Mouse (Mus musculus): ENCODE results near the gene Tmem51. TPM values are rescaled to one million over a fixed set of nuclear protein-coding genes. Genes with fewer than 3 reads are reported as not detected.

The Tmem51 gene
- polyA plus RNA-seq, 1 experiment from 2014 or later, result 9.2 TPM

GRCm38 (mm10) chr4:142064582-142065228, 19.4 kb downstream of the Tmem51 start:
- whole genome bisulfite sequencing, result 90% methylated on average over 11 of the region's 11 CpGs
- Histone ChIP-seq H3K9me3 (no peaks in the 10 kb centered on the region), H3K4me3 (no peak overlapping the region), H3K27ac (no peak overlapping the region), H3K36me3 (no peaks in the 10 kb centered on the region), H3K4me1 (replicated peaks) (peaks cover 60% of the 10 kb centered on the region), H3K27me3 (ENCODE audit: insufficient read depth, poor library complexity, severe bottlenecking) (peaks cover 42% of the 10 kb centered on the region)
- DNase-seq (ENCODE audit: low spot score), result no peak

GRCm38 (mm10) chr4:142063057-142063534, 21.0 kb downstream of the Tmem51 start:
- no peaks in the 10 kb centered on the region for H3K9me3 ChIP-seq
- no peak overlapping the region for H3K4me3 ChIP-seq
- H3K27me3 ChIP-seq (ENCODE audit: insufficient read depth, poor library complexity, severe bottlenecking), result peaks cover 26% of the 10 kb centered on the region; the same call in 1 of the 2 replicates
- no peak for DNase-seq (ENCODE audit: low spot score)
- H3K27ac ChIP-seq, result no peak overlapping the region
- no peaks in the 10 kb centered on the region for H3K36me3 ChIP-seq
- peaks cover 50% of the 10 kb centered on the region for H3K4me1 ChIP-seq (replicated peaks)
- WGBS, result 87% methylated on average over 8 of the region's 8 CpGs

GRCm38 (mm10) chr4:142061485-142062240, 22.4 kb downstream of the Tmem51 start:
- peak overlapping the region; percentile 14; the same call in 1 of the 2 replicates for H3K27ac ChIP-seq
- WGBS, result 73% methylated on average over 23 of the region's 23 CpGs
- no peaks in the 10 kb centered on the region for H3K9me3 ChIP-seq
- peaks cover 13% of the 10 kb centered on the region; the same call in 1 of the 2 replicates for H3K27me3 ChIP-seq (ENCODE audit: insufficient read depth, poor library complexity, severe bottlenecking)
- no peak for DNase-seq (ENCODE audit: low spot score)
- H3K4me3 ChIP-seq, result no peak overlapping the region
- no peaks in the 10 kb centered on the region for H3K36me3 ChIP-seq
- peaks cover 47% of the 10 kb centered on the region for H3K4me1 ChIP-seq (replicated peaks)

DNA sequence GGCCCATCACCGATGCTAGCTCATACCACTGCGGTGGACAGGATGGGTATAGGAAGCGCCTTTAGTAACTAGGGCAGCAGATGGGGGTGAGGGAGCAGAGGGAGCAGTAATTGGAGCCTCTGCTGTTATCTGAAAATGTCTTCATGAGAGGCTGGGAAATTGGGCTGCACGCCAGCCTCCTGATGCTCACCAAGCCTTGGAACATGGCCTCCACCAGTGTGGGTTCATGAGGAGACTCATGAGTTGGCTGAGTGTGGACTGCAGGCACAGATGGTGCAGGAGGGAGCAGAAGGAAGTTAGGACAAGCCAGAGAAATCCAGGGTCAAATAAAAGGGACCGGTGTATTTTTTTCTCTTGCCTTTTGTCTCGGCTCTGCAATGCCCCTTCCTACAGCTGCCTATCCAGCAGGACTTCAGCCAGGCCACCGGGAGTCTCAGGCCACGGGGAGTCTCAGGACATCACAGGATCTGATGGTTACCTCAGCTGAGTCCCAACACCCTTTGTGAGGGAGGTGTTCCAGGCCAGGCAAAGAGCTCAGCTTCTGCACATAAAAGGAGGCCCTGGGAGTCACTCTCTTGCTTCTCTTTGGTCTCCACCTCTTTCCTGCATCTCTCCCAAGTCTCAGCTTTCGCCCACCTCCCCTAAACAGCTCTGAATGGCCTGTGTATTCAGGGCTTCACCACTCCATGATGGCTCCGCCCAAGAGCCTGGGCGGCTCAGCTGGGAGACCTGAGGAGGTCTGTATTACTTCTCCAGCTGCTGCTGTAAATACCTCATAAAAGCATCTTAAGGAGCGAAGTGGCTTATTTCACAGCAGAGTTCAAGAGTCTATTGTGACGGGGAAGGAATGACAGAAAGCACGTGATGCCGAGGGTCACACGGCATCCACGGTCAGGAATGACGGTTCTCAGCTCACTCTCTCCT, 23.4 kb downstream of the Tmem51 start:
- no peak for DNase-seq (ENCODE audit: low spot score)
- H3K4me1 ChIP-seq (replicated peaks), result peaks cover 40% of the 10 kb centered on the region
- 62% methylated on average over 18 of the region's 18 CpGs for whole genome bisulfite sequencing
- H3K27me3 ChIP-seq (ENCODE audit: insufficient read depth, poor library complexity, severe bottlenecking), result peaks cover 6% of the 10 kb centered on the region; the same call in 1 of the 2 replicates
- H3K9me3 ChIP-seq, result no peaks in the 10 kb centered on the region
- H3K27ac ChIP-seq, result peak overlapping the region; percentile 40
- no peak overlapping the region for H3K4me3 ChIP-seq
- no peaks in the 10 kb centered on the region for H3K36me3 ChIP-seq

GRCm38 (mm10) chr4:142059841-142060193, 24.3 kb downstream of the Tmem51 start:
- no peak overlapping the region for H3K27ac ChIP-seq
- H3K9me3 ChIP-seq, result no peaks in the 10 kb centered on the region
- no peaks in the 10 kb centered on the region for H3K36me3 ChIP-seq
- no peak overlapping the region for H3K4me3 ChIP-seq
- no peak for DNase-seq (ENCODE audit: low spot score)
- 92% methylated on average over 8 of the region's 8 CpGs for WGBS
- peaks cover 36% of the 10 kb centered on the region for H3K4me1 ChIP-seq (replicated peaks)
- H3K27me3 ChIP-seq (ENCODE audit: insufficient read depth, poor library complexity, severe bottlenecking), result peaks cover 6% of the 10 kb centered on the region; the same call in 1 of the 2 replicates

DNA sequence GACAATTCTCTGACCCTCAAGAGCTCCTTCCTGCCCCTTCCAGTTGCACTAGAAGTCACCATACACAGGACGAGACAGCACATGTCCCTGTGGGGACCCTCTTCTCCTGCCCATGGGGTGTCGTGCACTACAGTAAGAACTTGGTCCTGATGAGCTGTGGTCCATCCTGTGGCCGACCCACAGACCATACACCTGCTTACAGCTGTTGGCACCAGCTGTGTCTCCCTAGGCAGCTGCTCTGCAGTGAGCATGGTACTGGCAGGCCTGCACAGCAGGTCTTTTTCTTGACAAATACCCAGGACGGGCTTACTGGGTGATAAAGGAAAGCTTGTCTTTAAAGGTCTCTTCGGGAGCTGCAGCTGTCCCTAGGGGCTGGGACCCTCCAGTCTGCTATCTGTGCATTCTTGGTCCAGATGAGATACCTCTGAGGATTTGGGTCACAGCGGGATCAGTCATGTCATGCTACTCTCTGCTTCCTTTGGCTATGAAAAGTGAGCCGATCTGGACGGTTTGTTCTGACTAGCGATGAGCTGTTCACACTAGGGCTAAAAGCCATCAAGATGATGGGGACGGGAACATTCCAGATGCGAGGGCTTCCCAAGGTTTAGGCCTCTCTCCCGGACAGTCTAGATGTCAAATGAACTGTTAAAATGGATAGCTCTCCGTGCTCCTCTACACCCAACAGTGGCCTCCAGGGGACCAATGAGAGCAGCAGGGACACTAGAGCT, 24.8 kb downstream of the Tmem51 start:
- no peak for DNase-seq (ENCODE audit: low spot score)
- H3K27ac ChIP-seq, result no peak overlapping the region
- 0 out of 2 replicates have a peak, but pooled peaks cover 2% of the 10 kb centered on the region for H3K27me3 ChIP-seq (ENCODE audit: insufficient read depth, poor library complexity, severe bottlenecking)
- 83% methylated on average over 13 of the region's 13 CpGs for WGBS
- no peaks in the 10 kb centered on the region for H3K36me3 ChIP-seq
- H3K4me3 ChIP-seq, result no peak overlapping the region
- H3K9me3 ChIP-seq, result no peaks in the 10 kb centered on the region
- peaks cover 36% of the 10 kb centered on the region for H3K4me1 ChIP-seq (replicated peaks)

DNA sequence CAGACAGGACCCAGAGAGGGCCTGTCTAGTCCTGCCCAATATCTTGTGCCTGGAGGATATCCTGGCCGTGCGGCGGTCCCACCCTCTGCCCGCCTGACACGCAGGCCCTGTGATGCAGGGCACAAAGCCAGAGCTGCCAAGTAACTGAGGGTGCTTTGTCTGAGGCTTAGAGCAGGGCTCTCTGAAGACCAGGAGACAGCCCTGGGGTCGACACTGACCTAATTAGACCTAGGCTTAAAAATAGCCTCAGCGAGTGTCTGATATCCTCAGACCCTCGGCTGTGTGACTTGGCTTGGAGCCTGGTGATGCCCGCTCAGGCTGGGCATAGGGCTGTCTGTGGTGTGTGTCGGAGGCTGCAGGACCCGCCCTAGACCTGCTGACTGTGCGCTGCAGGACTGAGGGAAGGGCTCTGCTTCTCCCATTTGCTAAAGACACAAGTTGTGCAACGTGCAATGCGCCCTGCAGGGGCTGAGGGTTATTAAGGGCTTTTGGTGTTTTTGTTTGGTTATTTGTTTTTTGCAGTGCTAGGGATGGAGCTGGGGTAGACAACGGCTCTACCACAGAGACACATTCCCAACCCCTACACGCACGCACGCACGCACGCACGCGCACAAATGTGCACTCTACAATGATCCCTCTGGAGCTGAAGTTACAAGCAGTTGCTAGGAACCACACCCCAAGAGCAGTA, 26.4 kb downstream of the Tmem51 start:
- H3K27ac ChIP-seq, result no peak overlapping the region
- H3K9me3 ChIP-seq, result no peaks in the 10 kb centered on the region
- WGBS, result 85% methylated on average over 22 of the region's 22 CpGs
- no peaks in the 10 kb centered on the region for H3K36me3 ChIP-seq
- no peak for DNase-seq (ENCODE audit: low spot score)
- H3K27me3 ChIP-seq (ENCODE audit: insufficient read depth, poor library complexity, severe bottlenecking), result 0 out of 2 replicates have a peak, but pooled peaks cover 2% of the 10 kb centered on the region
- H3K4me1 ChIP-seq (replicated peaks), result peaks cover 46% of the 10 kb centered on the region
- H3K4me3 ChIP-seq, result no peak overlapping the region

DNA sequence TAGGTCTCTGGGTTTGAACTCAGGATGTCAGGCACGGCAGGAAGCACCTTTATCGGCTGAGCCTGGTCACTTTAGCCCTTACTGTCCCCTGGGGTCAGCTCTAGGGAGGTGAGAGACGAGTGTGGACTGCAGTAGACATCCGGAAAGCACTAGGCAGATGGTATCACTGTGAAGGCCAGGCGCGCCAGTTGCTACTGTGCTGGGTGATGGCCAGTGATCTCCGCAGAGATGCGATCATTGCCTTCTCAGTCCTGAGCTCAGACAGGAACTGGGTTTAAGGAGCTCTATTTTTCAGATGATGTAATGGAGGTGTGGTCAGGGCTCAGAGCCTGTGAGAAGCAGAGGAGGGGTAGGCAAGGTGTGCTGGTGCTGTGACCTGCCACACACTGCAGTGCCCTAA, 28.5 kb downstream of the Tmem51 start:
- Histone ChIP-seq H3K4me3 (no peak overlapping the region), H3K27ac (no peak overlapping the region), H3K36me3 (no peaks in the 10 kb centered on the region), H3K9me3 (no peaks in the 10 kb centered on the region), H3K27me3 (ENCODE audit: insufficient read depth, poor library complexity, severe bottlenecking) (0 out of 2 replicates have a peak, but pooled peaks cover 2% of the 10 kb centered on the region), H3K4me1 (replicated peaks) (peaks cover 35% of the 10 kb centered on the region)
- 89% methylated on average over 8 of the region's 8 CpGs for WGBS
- no peak for DNase-seq (ENCODE audit: low spot score)

DNA sequence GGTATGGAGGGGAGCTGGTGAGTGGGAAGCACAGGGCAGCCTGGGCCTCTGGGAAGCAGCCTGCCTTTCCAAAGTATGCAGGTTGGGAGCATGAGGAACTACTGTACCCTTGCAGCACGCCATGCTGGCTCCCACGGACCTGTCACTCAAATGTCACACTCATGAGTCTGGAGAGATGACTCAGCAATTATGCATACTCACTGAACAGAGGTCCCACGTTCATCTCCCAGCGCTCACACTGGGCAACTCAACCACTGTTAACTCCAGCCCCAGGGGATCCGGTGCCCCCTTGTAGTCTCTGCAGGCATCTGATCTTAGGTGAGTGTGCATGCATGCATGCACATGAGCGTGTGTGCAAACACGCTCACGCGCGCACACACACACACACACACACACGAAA, 29.5 kb downstream of the Tmem51 start:
- Histone ChIP-seq H3K4me3 (no peak overlapping the region), H3K27me3 (ENCODE audit: insufficient read depth, poor library complexity, severe bottlenecking) (no peaks in the 10 kb centered on the region), H3K27ac (no peak overlapping the region), H3K4me1 (replicated peaks) (peaks cover 31% of the 10 kb centered on the region), H3K9me3 (no peaks in the 10 kb centered on the region), H3K36me3 (no peaks in the 10 kb centered on the region)
- no peak for DNase-seq (ENCODE audit: low spot score)
- WGBS, result 86% methylated on average over 11 of the region's 11 CpGs

GRCm38 (mm10) chr4:142053661-142054448, 30.2 kb downstream of the Tmem51 start:
- Histone ChIP-seq H3K9me3 (no peaks in the 10 kb centered on the region), H3K27me3 (ENCODE audit: insufficient read depth, poor library complexity, severe bottlenecking) (no peaks in the 10 kb centered on the region), H3K27ac (0 out of 2 replicates have a peak overlapping the region, but pooled peaks have one; percentile 31), H3K4me1 (replicated peaks) (peaks cover 31% of the 10 kb centered on the region), H3K36me3 (no peaks in the 10 kb centered on the region), H3K4me3 (no peak overlapping the region)
- 53% methylated on average over 9 of the region's 9 CpGs for WGBS
- no peak for DNase-seq (ENCODE audit: low spot score)

GRCm38 (mm10) chr4:142053261-142053660, 30.8 kb downstream of the Tmem51 start:
- Histone ChIP-seq H3K9me3 (no peaks in the 10 kb centered on the region), H3K36me3 (no peaks in the 10 kb centered on the region), H3K4me3 (no peak overlapping the region), H3K27ac (0 out of 2 replicates have a peak overlapping the region, but pooled peaks have one; percentile 31), H3K27me3 (ENCODE audit: insufficient read depth, poor library complexity, severe bottlenecking) (no peaks in the 10 kb centered on the region), H3K4me1 (replicated peaks) (peaks cover 32% of the 10 kb centered on the region)
- no peak for DNase-seq (ENCODE audit: low spot score)
- WGBS, result 72% methylated on average over 4 of the region's 4 CpGs

Data from hindbrain, embryonic 10.5 days (tissue).